Mouse (Mus musculus): ENCODE data around the gene Uqcrc2. TPM values are rescaled to one million over a fixed set of nuclear protein-coding genes. Genes with fewer than 3 reads are reported as not detected.

Gene Uqcrc2
- polyA plus RNA-seq (2011; ENCODE audit: insufficient read depth, insufficient read length, low replicate concordance, missing spikeins): 40.4 and 72.1 TPM in 2 replicates

DNA sequence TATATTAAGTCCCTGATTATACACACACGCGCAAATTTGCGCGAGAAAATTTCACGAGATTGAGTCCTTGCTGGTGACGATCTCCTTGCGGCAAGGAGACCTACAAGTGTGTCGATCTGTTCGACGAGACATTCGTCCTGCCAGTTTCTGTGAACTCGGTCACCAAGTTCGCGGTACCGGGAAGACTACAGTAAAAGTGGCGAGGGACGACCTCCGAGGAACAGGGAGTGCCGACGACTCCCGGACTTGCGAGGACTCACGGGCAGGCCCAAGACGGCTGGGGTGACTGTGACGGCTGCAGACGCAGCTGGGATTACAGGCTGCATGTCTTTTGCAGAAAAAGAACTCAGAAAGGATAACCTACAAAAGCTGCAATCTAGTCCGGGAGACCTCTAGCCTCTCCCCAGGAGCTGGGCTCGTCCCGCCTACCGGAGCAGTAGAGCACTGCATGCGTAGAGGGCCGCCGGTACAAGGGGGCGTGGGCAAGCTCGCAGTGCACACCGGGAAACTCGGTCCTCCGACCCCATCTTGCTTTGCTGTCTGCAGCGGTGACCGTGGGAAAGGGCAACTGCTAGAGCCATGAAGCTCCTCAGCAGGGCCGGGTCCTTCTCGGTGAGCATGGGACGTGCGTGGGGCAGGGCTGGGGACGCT is at the start of gene Uqcrc2:
Gene Uqcrc2 (plus strand): TSS at position 466 of the 651 bp plus-strand sequence.
- peak; percentile 62; the same call in 1 of the 2 replicates for TF ChIP-seq POLR2A (IDR thresholded peaks at IDR 0.05; ENCODE audit: borderline replicate concordance, control insufficient read depth, low read depth, low read length)
- peak; percentile 53 for TF ChIP-seq CTCF (IDR thresholded peaks at IDR 0.05; ENCODE audit: control insufficient read depth, insufficient read depth, low read length)
- WGBS: under 1% methylated on average over 45 of the region's 45 CpGs
- Histone ChIP-seq H3K4me1 (ENCODE audit: control insufficient read depth, insufficient read depth, low read length) (no peaks in the 10 kb centered on the region), H3K4me3 (replicated peaks; ENCODE audit: control insufficient read depth, low read depth, low read length) (peak within 1 kb of the TSS; percentile 84), H3K27ac (ENCODE audit: control insufficient read depth, insufficient read depth, low read depth, low read length, poor library complexity) (peak within 1 kb of the TSS; percentile 79)

DNA sequence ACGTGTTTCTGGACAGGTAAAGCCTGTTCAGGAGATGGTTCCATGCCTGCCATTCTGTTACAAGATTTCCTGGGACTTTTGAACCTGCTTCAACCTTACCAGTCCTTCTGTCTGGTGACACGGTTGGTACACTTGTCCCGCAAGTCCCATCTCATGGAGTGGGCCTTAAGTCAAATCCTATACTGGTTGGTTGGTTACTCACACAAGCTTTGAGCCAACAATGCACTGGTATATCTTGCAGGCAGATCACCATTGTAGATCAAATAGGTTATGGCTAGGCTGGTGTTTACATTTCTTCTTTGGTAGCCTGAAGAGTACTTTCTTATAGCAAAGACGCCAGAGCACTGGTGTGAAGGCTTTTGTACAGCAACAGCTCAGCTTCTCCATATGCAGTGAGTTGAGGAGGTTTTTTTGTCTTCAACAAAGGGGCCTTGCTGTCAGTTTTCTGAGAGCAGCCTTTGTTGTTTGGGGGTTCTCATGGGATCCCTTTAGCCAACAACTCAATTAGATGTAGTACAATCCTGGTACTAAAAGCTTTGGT is 37.7 kb upstream of the Uqcrc2 start:
- Histone ChIP-seq H3K27ac (ENCODE audit: control insufficient read depth, insufficient read depth, low read depth, low read length, poor library complexity) (no peak overlapping the region), H3K4me3 (replicated peaks; ENCODE audit: control insufficient read depth, low read depth, low read length) (no peak overlapping the region), H3K4me1 (ENCODE audit: control insufficient read depth, insufficient read depth, low read length) (no peaks in the 10 kb centered on the region)
- TF ChIP-seq POLR2A (IDR thresholded peaks at IDR 0.05; ENCODE audit: borderline replicate concordance, control insufficient read depth, low read depth, low read length) (no peak), CTCF (IDR thresholded peaks at IDR 0.05; ENCODE audit: control insufficient read depth, insufficient read depth, low read length) (no peak)
- 80% methylated on average over 4 of the region's 4 CpGs for WGBS

DNA sequence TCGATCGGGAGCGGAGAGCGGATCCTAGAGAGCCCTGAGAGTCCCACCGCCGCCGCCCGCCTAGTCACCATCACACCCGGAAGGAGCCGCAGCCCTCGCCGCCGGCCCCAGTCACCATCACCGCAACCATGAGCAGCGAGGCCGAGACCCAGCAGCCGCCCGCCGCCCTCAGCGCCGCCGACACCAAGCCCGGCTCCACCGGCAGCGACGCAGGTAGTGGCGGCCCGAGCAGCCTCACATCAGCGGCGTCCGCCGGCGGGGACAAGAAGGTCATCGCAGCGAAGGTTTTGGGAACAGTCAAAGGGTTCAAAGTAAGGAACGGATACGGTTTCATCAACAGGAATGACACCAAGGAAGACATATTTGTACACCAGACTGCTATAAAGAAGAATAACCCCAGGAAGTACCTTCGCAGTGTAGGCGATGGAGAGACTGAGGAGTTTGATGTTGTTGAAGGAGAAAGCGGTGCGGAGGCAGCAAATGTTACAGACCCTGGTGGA is 37.2 kb upstream of the Uqcrc2 start:
- WGBS: 7% methylated on average over 41 of the region's 41 CpGs
- no peaks in the 10 kb centered on the region for H3K4me1 ChIP-seq (ENCODE audit: control insufficient read depth, insufficient read depth, low read length)
- H3K27ac ChIP-seq (ENCODE audit: control insufficient read depth, insufficient read depth, low read depth, low read length, poor library complexity): no peak overlapping the region
- no peak overlapping the region for H3K4me3 ChIP-seq (replicated peaks; ENCODE audit: control insufficient read depth, low read depth, low read length)
- TF ChIP-seq POLR2A (IDR thresholded peaks at IDR 0.05; ENCODE audit: borderline replicate concordance, control insufficient read depth, low read depth, low read length) (no peak), CTCF (IDR thresholded peaks at IDR 0.05; ENCODE audit: control insufficient read depth, insufficient read depth, low read length) (no peak)

DNA sequence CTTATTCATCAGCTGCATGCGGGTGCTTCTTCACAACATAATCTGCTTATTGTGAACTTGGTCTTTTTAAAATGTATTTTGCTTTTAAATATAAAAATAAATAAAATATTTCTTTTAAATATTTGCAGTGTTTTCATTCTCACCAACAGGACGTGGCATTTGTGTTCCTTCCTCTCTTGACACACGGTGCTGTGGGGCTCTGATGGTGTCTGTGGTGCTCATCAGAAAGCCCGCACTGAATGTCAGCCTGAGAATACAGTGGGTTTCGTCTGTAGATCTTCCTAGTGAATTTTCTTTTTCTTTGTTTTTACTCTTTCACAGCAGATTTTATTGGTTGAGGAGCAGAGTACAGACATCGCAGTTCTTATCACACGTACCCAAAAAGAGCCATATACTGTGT is 36.6 kb upstream of the Uqcrc2 start:
- no peak for TF ChIP-seq POLR2A (IDR thresholded peaks at IDR 0.05; ENCODE audit: borderline replicate concordance, control insufficient read depth, low read depth, low read length)
- TF ChIP-seq CTCF (IDR thresholded peaks at IDR 0.05; ENCODE audit: control insufficient read depth, insufficient read depth, low read length): no peak
- H3K27ac ChIP-seq (ENCODE audit: control insufficient read depth, insufficient read depth, low read depth, low read length, poor library complexity): no peak overlapping the region
- 53% methylated on average over 7 of the region's 7 CpGs for WGBS
- no peak overlapping the region for H3K4me3 ChIP-seq (replicated peaks; ENCODE audit: control insufficient read depth, low read depth, low read length)
- no peaks in the 10 kb centered on the region for H3K4me1 ChIP-seq (ENCODE audit: control insufficient read depth, insufficient read depth, low read length)

DNA sequence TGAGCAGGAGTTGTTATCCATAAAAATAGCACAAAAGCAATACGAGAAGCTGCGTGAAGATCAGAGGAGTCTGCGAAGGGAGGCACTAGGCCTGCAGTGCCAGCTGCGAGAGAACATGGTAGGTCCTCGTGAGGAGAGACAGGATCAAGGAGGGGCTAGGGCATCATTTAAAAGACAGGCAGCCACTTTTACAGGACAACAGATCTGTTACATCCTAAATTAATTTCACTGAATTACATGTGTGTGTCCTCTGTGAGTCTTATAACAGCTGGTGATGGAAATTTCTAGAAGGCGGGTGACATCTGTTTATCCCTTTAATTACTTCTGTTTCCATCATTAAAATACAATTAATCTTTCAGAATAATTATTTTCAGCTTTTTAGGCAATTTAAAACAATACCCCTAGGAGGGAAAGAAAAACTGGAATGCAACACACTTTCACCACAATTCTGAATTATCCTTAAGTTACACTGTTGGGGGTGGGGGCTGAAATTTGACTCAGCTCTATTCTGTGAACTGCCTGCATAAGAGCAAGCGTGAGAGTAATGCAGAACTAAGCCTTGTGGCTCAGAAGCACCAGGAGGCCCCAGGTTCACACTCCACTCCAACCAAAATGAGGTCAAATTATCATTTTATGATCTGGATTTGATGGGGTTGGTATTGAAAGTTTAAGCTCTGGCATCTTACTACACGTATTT is 14.8 kb upstream of the Uqcrc2 start:
- Histone ChIP-seq H3K27ac (ENCODE audit: control insufficient read depth, insufficient read depth, low read depth, low read length, poor library complexity) (no peak overlapping the region), H3K4me1 (ENCODE audit: control insufficient read depth, insufficient read depth, low read length) (no peaks in the 10 kb centered on the region), H3K4me3 (replicated peaks; ENCODE audit: control insufficient read depth, low read depth, low read length) (no peak overlapping the region)
- 76% methylated on average over 8 of the region's 8 CpGs for WGBS
- TF ChIP-seq POLR2A (IDR thresholded peaks at IDR 0.05; ENCODE audit: borderline replicate concordance, control insufficient read depth, low read depth, low read length) (no peak), CTCF (IDR thresholded peaks at IDR 0.05; ENCODE audit: control insufficient read depth, insufficient read depth, low read length) (no peak)

DNA sequence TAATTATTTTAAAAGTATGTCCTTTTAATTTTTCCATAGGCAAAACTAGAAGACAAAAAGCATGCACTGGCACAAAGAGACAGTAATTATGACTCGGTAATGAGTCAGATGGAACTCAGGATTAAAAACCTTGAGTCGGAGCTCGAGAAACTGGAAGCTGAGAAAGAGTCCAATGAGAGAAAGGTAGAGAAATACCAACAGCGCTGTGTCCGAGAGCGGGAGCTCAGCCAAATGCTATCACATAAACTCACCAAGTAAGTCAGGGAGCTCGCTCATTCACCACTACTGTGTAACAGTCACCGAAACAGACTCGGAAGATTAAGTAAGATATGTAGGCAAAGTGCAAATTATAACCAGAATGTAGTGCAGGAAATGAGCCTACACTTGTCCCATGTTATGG is 14.1 kb upstream of the Uqcrc2 start:
- Histone ChIP-seq H3K27ac (ENCODE audit: control insufficient read depth, insufficient read depth, low read depth, low read length, poor library complexity) (no peak overlapping the region), H3K4me3 (replicated peaks; ENCODE audit: control insufficient read depth, low read depth, low read length) (no peak overlapping the region), H3K4me1 (ENCODE audit: control insufficient read depth, insufficient read depth, low read length) (no peaks in the 10 kb centered on the region)
- no peak for TF ChIP-seq CTCF (IDR thresholded peaks at IDR 0.05; ENCODE audit: control insufficient read depth, insufficient read depth, low read length)
- no peak for TF ChIP-seq POLR2A (IDR thresholded peaks at IDR 0.05; ENCODE audit: borderline replicate concordance, control insufficient read depth, low read depth, low read length)
- 82% methylated on average over 9 of the region's 9 CpGs for whole genome bisulfite sequencing

DNA sequence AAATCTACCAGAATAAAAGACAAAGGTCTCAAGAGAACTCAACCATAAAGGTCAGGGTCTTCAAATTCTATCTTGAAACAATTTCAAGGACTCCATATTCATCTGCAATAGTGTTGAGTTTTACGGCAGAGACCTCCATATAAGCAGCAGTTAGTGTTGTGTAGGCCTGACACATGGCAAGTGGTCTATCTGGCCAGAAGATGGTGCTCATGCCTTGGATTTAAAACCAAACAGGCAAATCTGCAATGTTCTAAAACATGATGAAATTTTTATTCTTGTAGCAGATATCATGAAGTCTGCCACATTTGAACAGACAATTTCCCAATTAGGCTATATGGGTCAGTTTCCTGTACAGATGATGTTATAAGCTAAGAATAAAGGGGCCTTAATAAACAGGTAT is 2.5 kb upstream of the Uqcrc2 start:
- 21% methylated on average over 1 of the region's 1 CpGs for WGBS
- H3K4me1 ChIP-seq (ENCODE audit: control insufficient read depth, insufficient read depth, low read length): no peaks in the 10 kb centered on the region
- H3K4me3 ChIP-seq (replicated peaks; ENCODE audit: control insufficient read depth, low read depth, low read length): no peak overlapping the region
- no peak overlapping the region for H3K27ac ChIP-seq (ENCODE audit: control insufficient read depth, insufficient read depth, low read depth, low read length, poor library complexity)
- no peak for TF ChIP-seq POLR2A (IDR thresholded peaks at IDR 0.05; ENCODE audit: borderline replicate concordance, control insufficient read depth, low read depth, low read length)
- TF ChIP-seq CTCF (IDR thresholded peaks at IDR 0.05; ENCODE audit: control insufficient read depth, insufficient read depth, low read length): no peak

DNA sequence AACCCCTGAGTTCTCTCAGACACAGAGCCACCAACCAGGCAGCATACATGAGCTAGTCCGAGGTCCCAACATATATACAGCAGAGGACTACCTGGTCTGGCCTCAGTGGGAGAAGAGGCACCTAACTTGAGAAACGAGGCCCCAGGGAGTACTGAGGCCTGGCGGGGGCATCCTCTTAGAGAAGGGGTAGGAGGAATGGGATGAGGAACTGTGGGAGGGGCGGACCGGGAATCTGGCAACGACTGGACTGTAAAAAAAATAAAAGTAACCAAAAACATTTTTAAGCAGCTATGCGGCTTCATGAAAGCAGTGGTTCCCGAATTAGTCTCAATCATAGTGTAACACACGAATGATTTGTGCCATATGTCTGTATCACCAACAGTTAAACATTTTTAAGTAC is 675 bp upstream of the Uqcrc2 start:
- no peak overlapping the region for H3K27ac ChIP-seq (ENCODE audit: control insufficient read depth, insufficient read depth, low read depth, low read length, poor library complexity)
- no peaks in the 10 kb centered on the region for H3K4me1 ChIP-seq (ENCODE audit: control insufficient read depth, insufficient read depth, low read length)
- no peak overlapping the region for H3K4me3 ChIP-seq (replicated peaks; ENCODE audit: control insufficient read depth, low read depth, low read length)
- 6% methylated on average over 9 of the region's 9 CpGs for WGBS
- TF ChIP-seq POLR2A (IDR thresholded peaks at IDR 0.05; ENCODE audit: borderline replicate concordance, control insufficient read depth, low read depth, low read length): no peak
- no peak for TF ChIP-seq CTCF (IDR thresholded peaks at IDR 0.05; ENCODE audit: control insufficient read depth, insufficient read depth, low read length)
